Mouse (Mus musculus) heart, postnatal 0 days (tissue): ENCODE measurements around the gene Sirpa. TPM values are rescaled to one million over a fixed set of nuclear protein-coding genes. Genes with fewer than 3 reads are reported as not detected.

Experiments used
- ATAC-seq: fragments of 200-750 bp; cut with Nextera tagmentation; 2 replicates; pipeline ENCODE4 v1.8.0; 2017; ENCODE audit warnings: low read depth, moderate number of reproducible peaks, moderate library complexity; ENCODE audit not compliant: insufficient read depth
- DNase-seq: peaks from one replicate; pipeline ENCODE4 v3.0.0-alpha.2; 2016; ENCODE audit warnings: low spot score
- H3K27ac ChIP-seq: fragments of 300-500 bp; sonication (generic); 2 replicates; pipeline ENCODE4 v1.5.1; 2014; ENCODE audit warnings: low read depth, mild to moderate bottlenecking
- H3K27me3 ChIP-seq: fragments of 300-500 bp; sonication (generic); 2 replicates; pipeline ENCODE4 v1.6.1; 2014; ENCODE audit warnings: low read length, mixed read lengths; ENCODE audit not compliant: control insufficient read depth, insufficient read depth
- H3K36me3 ChIP-seq: fragments of 300-500 bp; sonication (generic); replicated peaks from 2 replicates; pipeline ENCODE4 v1.6.1; 2014; ENCODE audit warnings: low read length, mixed read lengths; ENCODE audit not compliant: control insufficient read depth, insufficient read depth
- H3K4me1 ChIP-seq: fragments of 300-500 bp; sonication (generic); 2 replicates; pipeline ENCODE4 v1.6.1; 2014; ENCODE audit warnings: antibody characterized with exemption; ENCODE audit not compliant: control insufficient read depth, insufficient read depth
- H3K4me2 ChIP-seq: fragments of 300-500 bp; sonication (generic); 2 replicates; pipeline ENCODE4 v1.6.1; 2014; ENCODE audit warnings: low read depth, mild to moderate bottlenecking, low read length, moderate library complexity
- H3K4me3 ChIP-seq: fragments of 300-500 bp; sonication (generic); 2 replicates; pipeline ENCODE4 v1.5.1; 2014; ENCODE audit warnings: low read depth, low read length
- H3K9ac ChIP-seq: fragments of 300-500 bp; sonication (generic); replicated peaks from 2 replicates; pipeline ENCODE4 v1.6.1; 2014; ENCODE audit warnings: low read depth, low read length, mixed read lengths
- H3K9me3 ChIP-seq: fragments of 300-500 bp; sonication (generic); replicated peaks from 2 replicates; pipeline ENCODE4 v1.6.1; 2016; ENCODE audit warnings: low read length; ENCODE audit not compliant: control insufficient read depth
- CTCF ChIP-seq: IDR thresholded peaks from 2 replicates; pipeline ENCODE4 v1.5.1; 2016; ENCODE audit warnings: antibody characterized with exemption, control low read depth, low read depth
- EP300 ChIP-seq: IDR thresholded peaks from 2 replicates; pipeline ENCODE4 v1.6.1; 2016; ENCODE audit warnings: antibody characterized with exemption, low read depth
- WGBS: fragments of 180-500 bp; shearing (Covaris S2); extraction: QIAGEN DNeasy Blood & Tissue Kit; methylation state at CpG from one replicate; pipeline ENCODE4 v1.1.7; 2014; 5-methylcytosine and 5-hydroxymethylcytosine counted together
- polyA plus RNA-seq: library from polyadenylated mRNA; unstranded; fragments of >200 nt; fragmentation: Nextera tagmentation; extraction: Ambion mirVana; gene quantifications from 2 replicates; pipeline ENCODE4 v1.2.1, GENCODE M21; 2015
- total RNA-seq: library from RNA; depleted of rRNA; stranded (reverse); fragments of >200 nt; gene quantifications from 2 replicates; pipeline ENCODE4 v1.2.3, GENCODE M21; 2014; ENCODE audit warnings: low replicate concordance

Gene Sirpa
- total and polyA plus RNA-seq, 2 experiments from 2014 or later: 10.8 to 43.9 TPM

DNA sequence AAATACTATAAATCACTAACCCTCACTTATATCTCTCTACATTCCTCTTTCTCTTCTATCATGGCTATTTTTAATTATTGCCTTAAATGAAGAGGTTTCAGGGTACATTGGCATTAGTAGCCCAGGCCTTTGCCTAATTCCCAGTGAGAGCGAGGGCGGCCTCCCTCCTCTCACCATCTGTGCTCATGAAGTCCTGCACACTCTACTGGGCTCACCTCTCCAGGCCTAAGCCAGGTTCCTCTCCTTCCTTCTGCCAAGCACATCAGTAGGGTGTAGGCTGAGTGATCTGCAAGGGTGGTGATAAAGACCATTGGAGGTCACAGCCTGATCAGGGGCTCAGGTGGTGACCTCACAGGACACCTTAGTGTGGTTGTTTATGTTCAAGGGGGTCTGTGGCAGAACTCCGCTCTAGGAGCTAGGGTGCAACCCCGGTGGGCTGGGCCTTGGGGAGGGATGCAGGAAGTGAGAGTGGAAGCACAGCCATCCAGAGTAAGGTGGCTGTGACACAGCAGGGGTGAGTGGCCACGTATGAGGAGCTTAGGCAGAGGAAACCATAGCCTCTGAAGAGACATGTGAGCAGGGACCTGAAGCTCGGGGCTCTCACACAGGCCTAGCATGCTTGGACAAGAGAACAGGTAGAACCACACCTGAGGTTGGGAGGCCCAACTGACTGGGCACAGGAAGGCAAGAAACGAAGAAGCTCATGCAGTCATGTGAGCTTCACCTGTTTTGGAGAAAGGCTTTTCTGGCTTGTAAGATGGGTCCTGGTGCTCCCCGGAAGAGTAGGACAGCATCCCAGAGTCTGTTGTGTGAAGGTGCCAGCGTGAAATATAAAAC lies 29.2 kb downstream of the Sirpa start:
- Histone ChIP-seq H3K4me3 (no peak overlapping the region), H3K4me2 (no peak overlapping the region), H3K36me3 (peaks cover 8% of the 10 kb centered on the region), H3K4me1 (peaks cover 9% of the 10 kb centered on the region; the same call in 1 of the 2 replicates), H3K9ac (no peak overlapping the region), H3K27me3 (no peaks in the 10 kb centered on the region), H3K27ac (no peak overlapping the region), H3K9me3 (no peaks in the 10 kb centered on the region)
- WGBS: 91% methylated on average over 9 of the region's 9 CpGs
- no peak for ATAC-seq
- TF ChIP-seq CTCF (no peak), EP300 (no peak)
- DNase-seq: no peak

- H3K9me3 ChIP-seq: no peaks in the 10 kb centered on the region
- no peaks in the 10 kb centered on the region for H3K27me3 ChIP-seq
- no peak overlapping the region for H3K4me2 ChIP-seq
- TF ChIP-seq EP300 (no peak), CTCF (no peak)
- no peak overlapping the region for H3K27ac ChIP-seq
- H3K4me3 ChIP-seq: no peak overlapping the region
- 91% methylated on average over 5 of the region's 5 CpGs for WGBS
- no peak for ATAC-seq
- no peak for DNase-seq
- peaks cover 16% of the 10 kb centered on the region for H3K4me1 ChIP-seq
- H3K9ac ChIP-seq: no peak overlapping the region
- H3K36me3 ChIP-seq: peaks cover 8% of the 10 kb centered on the region
These were observed 30.3 kb downstream of the Sirpa start for GRCm38 (mm10) chr2:129622918-129623317.

DNA sequence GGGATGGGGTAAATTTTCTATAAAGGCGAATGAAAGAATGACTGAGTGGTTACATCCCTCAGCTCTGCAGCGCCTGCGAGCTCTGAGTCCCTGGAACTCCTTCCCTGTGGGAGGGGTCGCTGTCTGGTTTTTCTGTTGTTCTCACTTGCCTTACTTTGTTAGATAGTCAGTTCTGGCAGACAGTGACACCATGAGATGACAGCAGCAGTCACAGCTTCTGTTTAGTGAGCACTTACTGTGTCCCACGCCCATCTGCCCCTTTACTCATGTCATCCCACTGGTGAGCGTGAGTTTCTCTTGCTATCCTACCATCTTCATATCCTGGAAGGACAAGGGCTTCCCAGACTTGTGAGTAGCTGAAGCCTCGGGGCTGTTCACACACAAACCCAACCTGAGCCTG lies 31.1 kb downstream of the Sirpa start:
- Histone ChIP-seq H3K36me3 (peaks cover 8% of the 10 kb centered on the region), H3K27me3 (no peaks in the 10 kb centered on the region), H3K9ac (no peak overlapping the region), H3K4me1 (peaks cover 13% of the 10 kb centered on the region), H3K4me2 (no peak overlapping the region), H3K4me3 (no peak overlapping the region), H3K9me3 (no peaks in the 10 kb centered on the region), H3K27ac (no peak overlapping the region)
- 84% methylated on average over 7 of the region's 7 CpGs for WGBS
- DNase-seq (no peak), ATAC-seq (no peak)
- TF ChIP-seq CTCF (no peak), EP300 (no peak)

DNA sequence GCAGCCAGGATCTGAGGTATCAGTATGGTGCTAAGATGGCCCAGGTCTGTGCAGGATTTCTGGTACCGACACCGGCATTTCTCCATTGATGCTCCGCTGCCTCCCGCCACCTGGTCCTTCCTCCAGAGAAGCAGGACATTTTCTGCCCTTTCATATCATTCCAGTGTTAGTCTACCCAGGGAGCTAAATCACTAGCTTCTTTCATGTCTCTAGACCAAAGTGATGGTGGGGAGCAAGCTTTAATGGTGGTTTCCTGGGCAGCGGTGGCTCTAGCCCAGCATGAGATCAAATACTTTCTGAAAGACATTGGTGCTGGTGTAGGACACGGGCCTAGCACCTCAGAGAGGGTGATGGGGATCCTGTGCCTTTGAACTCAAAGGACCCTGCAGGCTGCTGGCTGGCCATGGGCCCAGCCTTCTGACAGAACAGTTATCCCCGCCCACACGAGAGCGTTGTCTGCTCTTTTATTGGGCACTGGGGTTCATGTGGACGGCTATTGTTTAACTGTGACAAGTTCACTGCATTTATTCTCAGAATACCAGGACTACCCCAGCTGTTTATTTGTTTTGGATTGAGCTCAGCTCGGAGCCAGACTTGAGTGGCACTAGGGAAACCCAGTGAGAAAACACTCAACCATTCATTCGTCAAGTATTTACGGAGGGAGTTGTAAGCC lies 31.7 kb downstream of the Sirpa start:
- TF ChIP-seq EP300: no peak
- TF ChIP-seq CTCF: no peak
- DNase-seq: no peak
- ATAC-seq: peak; percentile 44
- Histone ChIP-seq H3K27me3 (no peaks in the 10 kb centered on the region), H3K9me3 (no peaks in the 10 kb centered on the region), H3K4me2 (no peak overlapping the region), H3K27ac (no peak overlapping the region), H3K4me1 (peaks cover 7% of the 10 kb centered on the region; the same call in 1 of the 2 replicates), H3K4me3 (no peak overlapping the region), H3K36me3 (peaks cover 8% of the 10 kb centered on the region), H3K9ac (no peak overlapping the region)
- 62% methylated on average over 13 of the region's 13 CpGs for WGBS

- no peak; the same call in none of the 2 replicates for ATAC-seq
- Histone ChIP-seq H3K27ac (no peak overlapping the region), H3K36me3 (peaks cover 13% of the 10 kb centered on the region), H3K9me3 (no peaks in the 10 kb centered on the region), H3K27me3 (no peaks in the 10 kb centered on the region), H3K4me1 (peaks cover 7% of the 10 kb centered on the region; the same call in 1 of the 2 replicates), H3K9ac (no peak overlapping the region), H3K4me3 (no peak overlapping the region), H3K4me2 (no peak overlapping the region)
- 56% methylated on average over 6 of the region's 6 CpGs for WGBS
- DNase-seq: no peak
- TF ChIP-seq EP300 (no peak), CTCF (no peak)
These were observed 32.3 kb downstream of the Sirpa start for GRCm38 (mm10) chr2:129624956-129625355.
